Mouse (Mus musculus) thymus, adult 2 months (tissue): ENCODE results near the gene Fam43b.

Experiments
- CTCF ChIP-seq: fragments of 200-500 bp; IDR thresholded peaks from 2 replicates; pipeline ENCODE4 v1.5.1; 2012; ENCODE audit warnings: mild to moderate bottlenecking, control low read depth, low read length, moderate library complexity, borderline replicate concordance; ENCODE audit not compliant: control insufficient read depth, poor library complexity, insufficient read depth; ENCODE audit errors: extremely low read depth
- POLR2A ChIP-seq: fragments of 200-500 bp; IDR thresholded peaks from 2 replicates; pipeline ENCODE4 v1.6.1; 2012; ENCODE audit warnings: mild to moderate bottlenecking, low read length, control low read depth, moderate library complexity; ENCODE audit not compliant: control insufficient read depth, poor library complexity, insufficient read depth; ENCODE audit errors: extremely low read depth

DNA sequence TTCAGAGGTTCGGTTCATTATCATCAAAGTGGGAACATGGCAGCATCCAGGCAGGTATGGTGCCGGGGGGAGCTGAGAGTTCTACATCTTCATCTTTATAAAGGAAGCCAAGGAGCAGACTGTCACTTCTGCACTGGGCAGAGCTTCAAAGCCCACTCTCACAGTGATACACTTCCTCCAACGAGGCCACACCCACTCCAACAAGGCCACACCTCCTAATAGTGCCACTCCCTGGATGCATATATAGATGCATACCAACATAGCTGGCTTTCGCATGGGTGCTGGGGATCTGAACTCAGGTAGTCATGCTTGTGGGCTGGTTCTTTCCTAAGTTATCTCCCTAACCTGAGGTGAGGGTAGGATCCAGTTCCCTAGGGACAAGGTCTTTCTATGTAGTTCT lies 21.6 kb upstream of the Fam43b start:
- TF ChIP-seq POLR2A: no peak
- no peak for TF ChIP-seq CTCF
